Mouse (Mus musculus) left cerebral cortex, adult 2 months (tissue): Measurements from ENCODE around the gene Pi16. TPM values are rescaled to one million over a fixed set of nuclear protein-coding genes. Genes with fewer than 3 reads are reported as not detected.

Experiments used
- DNase-seq, 2 experiments: peaks; one replicate each; pipeline ENCODE4 v3.0.0; 2021 to 2022; ENCODE audit warnings: low spot score in 2 of 2, mixed read lengths in 1 of 2; ENCODE audit errors: extremely low spot score in 1 of 2
- H3K27ac ChIP-seq: fragments of 200-600 bp; 2 replicates; pipeline ENCODE4 v1.8.1; 2022
- H3K4me3 ChIP-seq: fragments of 200-600 bp; 2 replicates; pipeline ENCODE4 v1.8.1; 2022
- CTCF ChIP-seq: fragments of 200-600 bp; IDR thresholded peaks from 2 replicates; pipeline ENCODE4 v1.8.1; 2022; ENCODE audit warnings: antibody characterized with exemption, mild to moderate bottlenecking, moderate library complexity
- intact Hi-C: fragments of 180-260 bp; cut with DNase I; formaldehyde crosslinking; loops from one replicate; pipeline ENCODE4 v1.15.1; 2025
- total RNA-seq, 2 experiments: library from RNA; stranded (reverse); gene quantifications; 2 replicates each; pipeline ENCODE4 v1.2.3; 2021

Gene Pi16
- total RNA-seq, 2 experiments from 2014 or later: 1.2 to 1.4 TPM

DNA sequence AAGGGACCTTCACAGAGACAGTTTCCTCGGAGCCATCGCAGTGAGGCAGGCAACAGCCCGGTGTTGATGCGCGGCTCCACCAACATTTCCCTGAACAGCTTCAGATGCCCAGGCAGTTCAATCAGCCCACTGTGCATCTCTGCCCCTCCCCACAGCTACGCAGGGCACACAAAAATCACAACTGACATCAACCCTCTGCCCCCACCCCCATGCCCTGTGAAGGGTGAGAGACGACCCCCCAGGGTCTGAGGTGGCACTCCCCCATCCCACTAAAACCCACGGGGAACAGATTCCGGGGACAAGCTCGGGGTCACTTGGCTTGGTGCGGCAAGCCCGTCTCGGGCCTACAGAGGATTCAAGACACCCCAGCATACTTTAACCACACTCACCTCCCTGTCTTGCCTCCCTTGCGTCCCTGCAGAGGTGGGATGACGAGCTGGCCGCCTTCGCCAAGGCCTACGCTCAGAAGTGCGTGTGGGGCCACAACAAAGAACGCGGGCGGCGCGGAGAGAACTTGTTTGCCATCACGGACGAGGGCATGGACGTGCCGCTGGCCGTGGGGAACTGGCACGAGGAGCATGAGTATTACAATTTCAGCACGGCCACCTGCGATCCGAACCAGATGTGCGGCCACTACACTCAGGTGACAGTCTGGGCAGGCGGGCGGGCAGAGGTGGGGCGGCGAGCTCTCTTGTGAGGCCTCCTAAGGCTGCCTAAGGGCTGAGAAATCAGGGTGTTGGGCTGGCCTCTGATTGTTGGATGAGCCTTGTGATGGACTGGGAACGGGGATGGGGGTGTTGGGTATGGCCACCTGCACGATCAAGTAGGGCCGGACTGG is 4.5 kb downstream of the Pi16 start:
- no peak for TF ChIP-seq CTCF
- Histone ChIP-seq H3K27ac (no peak overlapping the region), H3K4me3 (no peak overlapping the region)
- intact Hi-C loops: no loop called here
- DNase-seq: no peak

DNA sequence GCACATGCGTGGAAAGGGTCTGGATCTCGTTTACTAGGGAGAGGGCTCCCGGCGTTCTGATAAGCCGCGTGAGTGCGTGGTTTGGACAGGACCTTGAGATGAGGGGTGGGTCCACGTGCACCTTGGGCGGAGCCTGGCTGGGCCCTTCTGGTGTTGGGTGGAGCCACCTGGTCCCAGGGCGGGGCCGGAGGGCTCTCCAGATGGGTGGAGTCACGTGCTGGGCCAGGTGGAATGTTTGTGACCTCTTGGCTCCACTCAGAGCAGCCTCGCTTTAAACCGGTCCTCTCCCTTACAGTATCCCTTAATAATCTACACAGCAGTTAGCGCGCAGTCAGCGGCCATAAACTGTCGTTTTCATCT is 5.1 kb downstream of the Pi16 start:
- intact Hi-C loops: no loop called here
- Histone ChIP-seq H3K4me3 (no peak overlapping the region), H3K27ac (no peak overlapping the region)
- DNase-seq: no peak
- TF ChIP-seq CTCF: no peak

DNA sequence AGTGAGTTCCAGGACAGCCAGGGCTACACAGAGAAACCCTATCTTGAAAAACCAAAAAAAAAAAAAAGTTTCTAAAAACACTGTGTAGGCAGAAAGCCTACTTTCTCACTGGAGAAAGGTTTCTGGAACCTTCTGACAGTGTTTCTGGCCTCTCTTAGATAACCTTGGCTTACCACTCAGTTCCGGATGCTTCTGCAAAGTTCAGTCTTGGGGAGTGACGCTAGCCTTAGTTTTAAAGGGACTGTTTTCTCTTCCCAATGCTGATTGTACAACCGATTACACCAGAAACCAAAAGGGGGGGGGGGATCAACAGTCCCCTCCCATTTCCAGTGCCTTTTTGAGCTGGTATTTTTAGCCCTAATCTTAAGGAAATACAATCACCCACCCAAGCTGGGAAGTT is 6.1 kb downstream of the Pi16 start:
- TF ChIP-seq CTCF: no peak
- no peak for DNase-seq
- Histone ChIP-seq H3K27ac (no peak overlapping the region), H3K4me3 (no peak overlapping the region)
- intact Hi-C loops: no loop called here

DNA sequence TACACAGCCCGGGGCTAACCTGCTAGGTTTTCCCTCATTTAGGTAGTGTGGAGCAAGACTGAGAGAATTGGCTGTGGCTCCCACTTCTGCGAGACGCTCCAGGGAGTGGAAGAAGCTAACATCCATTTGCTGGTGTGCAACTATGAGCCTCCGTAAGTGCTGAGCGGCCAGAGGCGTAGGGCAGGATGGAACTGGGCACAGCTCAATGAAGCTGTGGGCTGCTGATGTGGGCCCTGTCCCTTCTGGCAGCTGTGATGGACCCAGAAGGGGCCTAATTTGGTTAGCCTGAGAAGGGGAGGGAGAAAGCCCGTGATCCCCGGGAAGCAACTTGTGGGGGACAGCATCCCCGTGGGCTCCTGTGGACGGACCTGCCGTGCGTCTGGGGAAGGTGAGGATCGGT is 8.4 kb downstream of the Pi16 start:
- Histone ChIP-seq H3K4me3 (no peak overlapping the region), H3K27ac (no peak overlapping the region)
- no peak for DNase-seq
- intact Hi-C loops: no loop called here
- no peak for TF ChIP-seq CTCF

DNA sequence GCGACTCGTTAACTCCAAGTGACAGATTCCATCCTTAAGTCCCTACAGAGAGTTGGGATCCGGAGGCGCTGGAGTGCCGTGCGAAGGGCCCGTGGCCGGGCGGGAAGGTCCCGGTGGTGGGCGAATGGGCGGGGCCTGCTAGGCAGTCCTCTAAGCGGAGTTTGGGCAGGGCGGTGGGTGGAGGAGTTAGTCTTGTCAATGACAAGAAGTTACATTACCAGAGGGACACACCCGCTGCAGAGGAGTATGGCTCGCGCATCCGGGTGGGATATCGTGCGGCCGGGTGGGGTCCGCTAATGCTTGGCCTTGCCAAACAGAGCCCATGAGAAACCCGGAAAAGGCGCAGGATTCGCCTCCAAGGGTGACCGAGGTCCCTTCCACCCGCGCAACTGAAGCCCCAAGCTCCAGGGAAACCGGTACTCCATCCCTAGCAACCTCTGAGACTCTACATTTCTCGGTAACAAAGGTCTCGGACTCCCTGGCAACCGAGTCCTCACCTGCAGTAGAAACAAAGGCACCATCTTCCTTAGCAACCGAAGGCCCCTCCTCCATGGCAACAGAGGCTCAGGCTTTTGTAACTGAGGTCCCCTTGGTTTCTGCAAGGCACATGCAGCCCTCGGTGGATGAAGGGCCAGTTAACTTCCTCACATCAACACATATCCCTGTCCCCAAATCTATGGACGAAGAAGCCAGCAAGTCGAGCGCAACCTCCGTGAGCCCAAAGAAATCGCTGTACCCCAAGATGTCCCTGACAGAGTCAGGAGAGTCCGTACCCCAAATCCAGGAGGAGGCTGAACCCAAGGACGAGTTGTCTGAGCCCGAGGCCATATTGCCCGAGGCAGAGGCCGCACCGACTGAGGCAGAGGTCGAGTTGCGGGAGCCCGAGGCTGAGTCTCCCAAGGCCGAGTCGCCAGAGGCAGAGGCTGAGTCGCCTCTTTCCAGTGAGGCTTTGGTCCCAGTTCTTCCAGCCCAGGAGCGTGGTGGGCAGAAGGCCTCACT is 9.3 kb downstream of the Pi16 start:
- no peak overlapping the region for H3K4me3 ChIP-seq
- intact Hi-C loops: no loop called here
- H3K27ac ChIP-seq: peak overlapping the region; percentile 6; the same call in 1 of the 2 replicates
- DNase-seq: no peak
- TF ChIP-seq CTCF: no peak

DNA sequence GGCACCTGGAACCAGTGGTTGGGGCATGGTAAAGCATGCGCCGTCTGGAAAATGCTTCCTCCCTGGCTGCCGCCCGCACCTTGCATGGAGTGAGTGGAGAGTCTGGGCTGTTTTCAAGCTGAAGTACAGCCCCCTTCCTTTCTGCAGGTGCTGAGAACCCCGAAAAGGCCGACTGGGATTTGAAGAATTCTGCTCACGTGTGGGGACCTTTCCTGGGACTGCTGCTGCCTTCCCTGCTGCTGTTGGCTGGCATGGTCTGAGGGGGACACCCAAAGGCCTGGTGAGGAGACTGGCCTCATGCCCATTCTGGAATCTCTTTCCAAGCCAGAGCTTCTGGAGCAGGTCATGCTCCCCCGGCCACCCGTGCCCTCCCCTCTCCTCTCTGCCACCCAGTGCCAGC is 10.2 kb downstream of the Pi16 start:
- DNase-seq: no peak
- TF ChIP-seq CTCF: no peak
- no peak overlapping the region for H3K4me3 ChIP-seq
- intact Hi-C loops: no loop called here
- no peak overlapping the region for H3K27ac ChIP-seq

DNA sequence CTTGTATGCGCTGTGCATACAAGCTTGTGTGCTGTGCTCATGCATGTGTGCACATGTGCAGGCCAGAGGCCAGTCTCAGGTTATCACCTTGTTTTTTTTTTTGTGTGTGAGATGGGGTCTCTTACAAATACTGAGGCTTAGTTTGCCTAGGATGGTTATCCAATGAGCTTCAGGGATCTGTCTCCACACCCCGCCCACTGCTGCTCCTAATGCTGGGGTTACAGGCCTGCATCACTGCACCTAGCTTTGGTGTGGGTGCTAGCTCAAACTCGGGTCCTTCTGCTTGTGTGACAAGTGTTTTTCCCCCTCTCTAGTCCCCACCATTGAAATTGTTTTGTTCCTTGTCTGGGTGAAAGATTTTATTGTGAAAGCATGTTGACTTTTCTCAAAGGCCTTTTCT is 12.7 kb downstream of the Pi16 start:
- DNase-seq: no peak
- Histone ChIP-seq H3K4me3 (no peak overlapping the region), H3K27ac (no peak overlapping the region)
- intact Hi-C loops: no loop called here
- no peak for TF ChIP-seq CTCF

DNA sequence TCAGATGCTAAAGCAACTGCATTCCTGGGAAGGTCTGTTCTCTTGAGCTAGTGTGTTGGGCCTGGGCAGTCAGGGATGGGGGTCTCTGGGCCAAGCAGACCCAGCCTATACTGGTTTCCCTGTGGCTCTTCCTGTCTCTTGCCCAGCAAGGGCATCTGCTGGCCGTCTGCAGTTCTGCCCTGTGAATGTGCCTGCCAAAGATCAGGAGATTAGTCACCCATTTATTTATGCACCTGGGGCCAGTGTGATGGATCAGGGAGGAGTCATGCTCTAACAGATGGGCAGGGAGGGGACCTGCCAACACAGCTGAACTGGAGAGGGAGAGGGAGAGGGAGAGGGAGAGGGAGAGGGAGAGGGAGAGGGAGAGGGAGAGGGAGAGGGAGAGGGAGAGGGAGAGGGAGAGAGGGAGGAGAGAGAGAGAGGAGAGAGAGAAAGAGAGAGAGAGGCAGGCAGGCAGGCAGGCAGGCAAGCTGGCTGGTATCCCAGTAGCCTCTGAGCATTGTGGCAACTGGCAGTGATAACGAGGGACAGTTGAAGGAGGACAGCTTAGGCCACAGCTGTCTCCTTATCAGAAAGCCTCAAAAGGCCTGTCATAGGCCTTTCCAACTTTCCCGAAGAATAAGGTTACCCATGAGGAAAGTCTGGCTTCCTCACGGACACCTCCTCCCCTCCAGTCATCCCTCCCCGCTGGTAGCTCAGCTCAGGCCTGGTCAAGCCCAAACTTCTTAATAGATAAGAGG is 13.4 kb downstream of the Pi16 start:
- Histone ChIP-seq H3K27ac (no peak overlapping the region), H3K4me3 (no peak overlapping the region)
- no peak for DNase-seq
- TF ChIP-seq CTCF: no peak; the same call in 1 of the 2 replicates
- intact Hi-C loops: no loop called here

DNA sequence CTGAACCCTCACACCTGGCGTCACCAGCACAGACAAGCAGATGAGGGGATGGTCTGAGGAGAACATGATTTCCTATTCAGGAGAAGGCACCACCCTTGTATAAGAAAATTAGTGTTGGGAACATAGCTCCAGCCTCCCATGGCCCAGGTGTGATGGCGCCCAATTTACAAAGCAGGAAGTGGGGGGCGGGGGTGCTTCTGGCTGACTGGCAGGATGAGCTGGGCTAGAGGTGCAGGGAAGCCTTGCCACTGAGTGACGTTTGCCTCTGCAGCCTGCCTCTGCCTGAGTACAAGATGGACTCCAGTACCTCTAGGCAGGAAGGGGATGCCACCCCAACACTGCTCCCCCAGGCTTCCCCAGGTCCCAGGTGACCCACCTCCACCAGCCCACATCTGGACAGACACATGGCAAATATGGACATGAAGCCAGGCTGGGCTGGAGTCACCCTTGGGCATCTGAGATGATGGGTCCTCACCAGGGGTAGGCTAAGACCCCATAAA is 14.8 kb downstream of the Pi16 start:
- no peak overlapping the region for H3K27ac ChIP-seq
- DNase-seq: no peak
- intact Hi-C loops: no loop called here
- no peak overlapping the region for H3K4me3 ChIP-seq
- TF ChIP-seq CTCF: no peak

DNA sequence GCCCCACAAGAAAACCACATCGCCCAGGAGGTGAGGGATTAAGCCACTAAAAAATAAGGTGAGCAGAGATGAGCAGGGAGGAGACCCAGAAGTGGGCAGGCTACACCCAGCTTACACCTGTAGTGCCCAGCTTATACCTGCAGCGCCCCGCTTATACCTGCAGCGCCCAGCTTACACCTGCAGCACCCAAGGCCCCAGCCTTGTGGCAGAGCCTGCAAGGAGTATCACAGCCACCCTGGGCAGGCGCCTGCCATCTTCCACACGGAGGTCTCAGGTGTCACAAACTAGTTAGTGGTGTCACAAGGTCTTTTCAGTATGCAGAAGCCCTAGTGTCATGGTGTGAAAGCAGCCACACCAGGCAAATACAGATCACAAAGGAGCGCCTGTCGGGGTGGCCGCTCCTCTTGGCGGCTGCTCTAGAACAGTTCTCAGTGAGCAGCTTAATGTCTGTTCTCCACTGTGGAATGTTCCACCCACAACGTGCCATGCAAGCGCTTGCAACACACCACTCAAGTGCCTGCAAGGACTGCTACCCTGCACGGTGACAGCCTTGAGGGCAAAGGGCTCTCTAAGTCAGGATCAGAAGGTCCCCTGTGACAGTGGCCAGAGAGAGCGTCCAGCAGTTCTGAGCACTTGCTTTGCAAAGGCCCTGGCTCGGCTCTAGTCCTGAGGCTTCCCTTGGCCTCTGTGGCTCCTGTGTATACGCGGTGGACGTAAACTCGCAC is 18.9 kb downstream of the Pi16 start:
- H3K27ac ChIP-seq: no peak overlapping the region
- H3K4me3 ChIP-seq: no peak overlapping the region
- TF ChIP-seq CTCF: no peak
- no peak for DNase-seq
- intact Hi-C loops: no loop called here
